Mouse (Mus musculus): ENCODE measurements around the gene Lhfpl4. TPM values are rescaled to one million over a fixed set of nuclear protein-coding genes. Genes with fewer than 3 reads are reported as not detected.

Gene Lhfpl4
- polyA plus RNA-seq, 2 experiments = not detected

- Histone ChIP-seq H3K9me3 (ENCODE audit: control insufficient read depth, low read length) (no peaks in the 10 kb centered on the region), H3K9ac (replicated peaks) (no peak overlapping the region), H3K4me2 (ENCODE audit: low read depth) (no peak overlapping the region), H3K4me1 (replicated peaks; ENCODE audit: control insufficient read depth in 2 of 2, insufficient read depth in 2 of 2, low read length in 1 of 2) (no peaks in the 10 kb centered on the region), H3K4me3 (ENCODE audit: insufficient read depth in 1 of 2, low read depth in 2 of 2, low read length in 2 of 2) (no peak overlapping the region), H3K27me3 (ENCODE audit: control insufficient read depth, insufficient read depth, low read length) (no peaks in the 10 kb centered on the region), H3K36me3 (replicated peaks; ENCODE audit: control insufficient read depth, insufficient read depth, low read depth) (no peaks in the 10 kb centered on the region), H3K27ac (no peak overlapping the region)
- DNase-seq (ENCODE audit: low read depth in 3 of 3, low spot score in 3 of 3) (no peak), ATAC-seq (ENCODE audit: insufficient read depth) (no peak)
- TF ChIP-seq CTCF (IDR thresholded peaks at IDR 0.05; ENCODE audit: low read depth) (no peak), EP300 (IDR thresholded peaks at IDR 0.05; ENCODE audit: low read depth) (no peak)
- WGBS (ENCODE audit: insufficient replicate concordance) = 76% methylated on average over 1 of the region's 1 CpGs
These were observed 33.2 kb downstream of the Lhfpl4 start for GRCm38 (mm10) chr6:113161982-113162381.

DNA sequence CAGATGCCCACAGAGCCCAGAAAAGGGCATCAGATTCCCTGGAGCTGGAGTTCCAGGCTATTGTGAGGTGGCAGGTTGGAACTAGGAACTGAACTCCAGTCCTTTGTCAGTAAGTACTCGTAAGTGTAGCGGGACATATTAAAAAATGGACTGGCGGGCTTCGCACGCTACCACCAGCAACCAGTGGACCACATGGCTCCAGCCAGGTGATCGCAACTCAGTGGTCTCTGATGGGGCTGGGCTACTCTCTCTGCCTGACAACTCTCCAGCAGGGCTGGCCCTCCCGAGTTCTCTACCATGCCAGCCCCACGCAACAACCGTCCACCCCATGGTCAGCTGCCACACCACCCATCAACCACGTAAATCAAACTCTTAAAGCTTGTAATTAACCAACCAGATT is 35.1 kb downstream of the Lhfpl4 start:
- ATAC-seq (ENCODE audit: insufficient read depth) = no peak
- no peak overlapping the region for H3K4me2 ChIP-seq (ENCODE audit: low read depth)
- no peaks in the 10 kb centered on the region for H3K27me3 ChIP-seq (ENCODE audit: control insufficient read depth, insufficient read depth, low read length)
- no peak overlapping the region for H3K4me3 ChIP-seq (ENCODE audit: insufficient read depth in 1 of 2, low read depth in 2 of 2, low read length in 2 of 2)
- H3K36me3 ChIP-seq (replicated peaks; ENCODE audit: control insufficient read depth, insufficient read depth, low read depth) = peaks cover 11% of the 10 kb centered on the region
- DNase-seq (ENCODE audit: low read depth in 3 of 3, low spot score in 3 of 3) = no peak
- TF ChIP-seq EP300 (IDR thresholded peaks at IDR 0.05; ENCODE audit: low read depth) = no peak
- TF ChIP-seq CTCF (IDR thresholded peaks at IDR 0.05; ENCODE audit: low read depth) = no peak
- no peaks in the 10 kb centered on the region for H3K4me1 ChIP-seq (replicated peaks; ENCODE audit: control insufficient read depth in 2 of 2, insufficient read depth in 2 of 2, low read length in 1 of 2)
- no peak overlapping the region for H3K27ac ChIP-seq
- no peak overlapping the region for H3K9ac ChIP-seq (replicated peaks)
- no peaks in the 10 kb centered on the region for H3K9me3 ChIP-seq (ENCODE audit: control insufficient read depth, low read length)
- WGBS (ENCODE audit: insufficient replicate concordance) = 86% methylated on average over 10 of the region's 10 CpGs

DNA sequence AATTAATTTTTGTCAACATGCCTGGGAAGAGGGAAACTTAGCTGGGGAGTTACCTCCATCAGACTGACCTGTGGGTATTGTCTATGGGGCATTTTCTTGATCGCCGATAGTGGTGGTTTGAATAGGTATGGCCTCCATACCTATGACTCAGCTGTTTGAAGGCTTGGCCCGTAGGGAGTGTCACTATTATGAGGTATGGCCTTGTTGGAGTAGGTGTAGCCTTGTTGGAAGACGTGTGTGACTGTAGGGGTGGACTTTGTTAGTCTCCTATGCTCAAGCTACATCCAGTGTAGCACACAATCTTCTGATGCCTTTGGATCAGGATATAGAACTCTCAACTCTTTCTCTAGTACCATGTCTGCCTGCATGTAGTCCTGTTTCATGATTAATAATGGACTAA is 39.1 kb downstream of the Lhfpl4 start:
- H3K4me2 ChIP-seq (ENCODE audit: low read depth) = no peak overlapping the region
- WGBS (ENCODE audit: insufficient replicate concordance) = 78% methylated on average over 4 of the region's 4 CpGs
- no peak for TF ChIP-seq CTCF (IDR thresholded peaks at IDR 0.05; ENCODE audit: low read depth)
- no peak for TF ChIP-seq EP300 (IDR thresholded peaks at IDR 0.05; ENCODE audit: low read depth)
- DNase-seq (ENCODE audit: low read depth in 3 of 3, low spot score in 3 of 3) (no peak), ATAC-seq (ENCODE audit: insufficient read depth) (no peak)
- H3K4me1 ChIP-seq (replicated peaks; ENCODE audit: control insufficient read depth in 2 of 2, insufficient read depth in 2 of 2, low read length in 1 of 2) = no peaks in the 10 kb centered on the region
- peaks cover 41% of the 10 kb centered on the region for H3K36me3 ChIP-seq (replicated peaks; ENCODE audit: control insufficient read depth, insufficient read depth, low read depth)
- no peak overlapping the region for H3K9ac ChIP-seq (replicated peaks)
- no peaks in the 10 kb centered on the region for H3K27me3 ChIP-seq (ENCODE audit: control insufficient read depth, insufficient read depth, low read length)
- no peak overlapping the region for H3K4me3 ChIP-seq (ENCODE audit: insufficient read depth in 1 of 2, low read depth in 2 of 2, low read length in 2 of 2)
- no peak overlapping the region for H3K27ac ChIP-seq
- H3K9me3 ChIP-seq (ENCODE audit: control insufficient read depth, low read length) = no peaks in the 10 kb centered on the region

DNA sequence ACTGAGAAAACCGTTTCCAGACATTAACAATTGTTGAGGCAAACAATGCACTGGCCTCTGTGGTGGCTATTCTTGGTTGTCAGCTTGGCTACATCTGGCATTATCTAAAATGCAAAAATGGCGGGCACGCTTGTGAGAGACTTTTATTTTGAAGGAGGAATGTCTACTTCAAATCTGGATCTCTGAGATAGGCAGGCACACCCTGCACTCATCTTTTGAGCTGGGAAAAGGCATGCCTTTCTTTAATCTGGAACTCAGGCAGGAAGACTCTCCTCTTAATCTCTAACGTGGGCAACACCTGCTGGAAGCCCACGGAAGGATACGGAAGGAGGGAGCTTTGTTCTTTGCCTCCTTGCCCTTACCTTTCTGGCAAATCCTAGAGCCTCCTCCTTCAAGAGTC is 40.3 kb downstream of the Lhfpl4 start:
- Histone ChIP-seq H3K36me3 (replicated peaks; ENCODE audit: control insufficient read depth, insufficient read depth, low read depth) (peaks cover 51% of the 10 kb centered on the region), H3K27ac (no peak overlapping the region), H3K9ac (replicated peaks) (no peak overlapping the region), H3K27me3 (ENCODE audit: control insufficient read depth, insufficient read depth, low read length) (no peaks in the 10 kb centered on the region), H3K4me1 (replicated peaks; ENCODE audit: control insufficient read depth in 2 of 2, insufficient read depth in 2 of 2, low read length in 1 of 2) (no peaks in the 10 kb centered on the region), H3K4me2 (ENCODE audit: low read depth) (no peak overlapping the region), H3K4me3 (ENCODE audit: insufficient read depth in 1 of 2, low read depth in 2 of 2, low read length in 2 of 2) (no peak overlapping the region), H3K9me3 (ENCODE audit: control insufficient read depth, low read length) (no peaks in the 10 kb centered on the region)
- TF ChIP-seq EP300 (IDR thresholded peaks at IDR 0.05; ENCODE audit: low read depth) = no peak
- no peak for TF ChIP-seq CTCF (IDR thresholded peaks at IDR 0.05; ENCODE audit: low read depth)
- ATAC-seq (ENCODE audit: insufficient read depth) (no peak), DNase-seq (ENCODE audit: low read depth in 3 of 3, low spot score in 3 of 3) (peak in 1 of 3 experiments; percentile 9)
- WGBS (ENCODE audit: insufficient replicate concordance) = 60% methylated on average over 6 of the region's 6 CpGs

- Histone ChIP-seq H3K4me1 (replicated peaks; ENCODE audit: control insufficient read depth in 2 of 2, insufficient read depth in 2 of 2, low read length in 1 of 2) (no peaks in the 10 kb centered on the region), H3K36me3 (replicated peaks; ENCODE audit: control insufficient read depth, insufficient read depth, low read depth) (peaks cover 58% of the 10 kb centered on the region), H3K4me2 (ENCODE audit: low read depth) (no peak overlapping the region), H3K9me3 (ENCODE audit: control insufficient read depth, low read length) (no peaks in the 10 kb centered on the region), H3K27ac (no peak overlapping the region), H3K4me3 (ENCODE audit: insufficient read depth in 1 of 2, low read depth in 2 of 2, low read length in 2 of 2) (no peak overlapping the region), H3K9ac (replicated peaks) (no peak overlapping the region), H3K27me3 (ENCODE audit: control insufficient read depth, insufficient read depth, low read length) (no peaks in the 10 kb centered on the region)
- TF ChIP-seq CTCF (IDR thresholded peaks at IDR 0.05; ENCODE audit: low read depth) = no peak
- no peak for TF ChIP-seq EP300 (IDR thresholded peaks at IDR 0.05; ENCODE audit: low read depth)
- ATAC-seq (ENCODE audit: insufficient read depth) = no peak
- no peak for DNase-seq (ENCODE audit: low read depth in 3 of 3, low spot score in 3 of 3)
- WGBS (ENCODE audit: insufficient replicate concordance) = 93% methylated on average over 8 of the region's 8 CpGs
These were observed 41.1 kb downstream of the Lhfpl4 start for GRCm38 (mm10) chr6:113154071-113154470.

Measured in liver, embryonic 14.5 days (tissue).